Mouse (Mus musculus): ENCODE measurements around the gene Mak. TPM values are rescaled to one million over a fixed set of nuclear protein-coding genes. Genes with fewer than 3 reads are reported as not detected.

Mak gene
- total and polyA plus RNA-seq, 3 experiments = not detected

DNA sequence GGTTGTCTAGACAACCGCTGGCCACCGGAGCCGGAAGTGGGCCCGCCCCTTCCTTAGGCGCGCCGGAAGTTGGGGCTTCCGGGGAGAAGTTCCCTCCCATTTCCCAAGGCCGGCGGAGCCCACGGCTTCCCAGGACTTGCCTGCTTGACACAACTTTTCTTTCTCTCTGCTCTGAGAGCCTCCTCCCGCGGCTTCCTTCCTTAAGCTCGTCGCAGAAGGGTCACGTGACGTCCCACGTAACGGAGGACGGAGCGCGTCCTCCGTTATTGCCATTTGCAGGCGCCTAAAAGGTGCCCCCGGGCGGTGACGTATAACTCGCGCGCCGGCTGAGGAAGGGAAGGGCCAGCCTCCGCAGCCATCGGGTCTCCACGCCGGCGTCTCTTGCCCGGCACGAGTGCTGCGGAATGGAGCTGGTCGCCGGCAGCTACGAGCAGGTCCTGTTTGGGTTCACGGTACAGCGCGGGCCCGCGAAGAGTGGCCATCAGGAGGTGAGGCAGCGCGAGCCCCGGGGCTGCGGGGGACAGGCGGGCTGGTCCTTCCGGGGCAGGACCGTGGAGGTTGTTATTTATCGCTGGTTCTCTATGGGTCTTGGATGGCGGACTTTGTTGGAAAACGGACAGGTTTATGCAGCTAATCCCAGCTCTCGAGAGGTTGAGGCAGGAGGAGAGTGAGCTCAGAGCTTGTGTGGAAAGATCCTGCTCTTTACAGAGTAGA, 78.4 kb downstream of the Mak start, which contains the start of gene Pak1ip1:
Gene Pak1ip1, plus strand, starts transcription at position 98 of the 714 bp plus-strand sequence.
- no peaks in the 10 kb centered on the region for H3K27me3 ChIP-seq (ENCODE audit: control insufficient read depth in 1 of 2, insufficient read depth in 2 of 2, low read length in 2 of 2)
- H3K79me2 ChIP-seq (ENCODE audit: control insufficient read depth, insufficient read depth, low read length, poor library complexity) = peaks cover 25% of the 10 kb centered on the region
- DNase-seq (ENCODE audit: low read depth, low spot score) = peak; percentile 95
- H3K9ac ChIP-seq (ENCODE audit: control insufficient read depth, low read depth, low read length, poor library complexity, severe bottlenecking) = peak within 1 kb of the TSS; percentile 88
- H3K9me3 ChIP-seq (replicated peaks; ENCODE audit: insufficient read depth, low read length) = no peaks in the 10 kb centered on the region
- H3K36me3 ChIP-seq (ENCODE audit: control insufficient read depth in 1 of 2, insufficient read depth in 2 of 2, low read length in 2 of 2) = peaks cover 6 to 13% of the 10 kb centered on the region in 2 experiments
- H3K27ac ChIP-seq (ENCODE audit: control insufficient read depth, low read depth, low read length) = peak within 1 kb of the TSS; percentile 99
- H3K4me3 ChIP-seq (ENCODE audit: control insufficient read depth in 1 of 2, insufficient read depth in 1 of 2, low read depth in 2 of 2, low read length in 2 of 2) = peak within 1 kb of the TSS; percentile 91
- peaks cover 0 to 10% of the 10 kb centered on the region in 2 experiments; a peak in 2 of 4 replicates for H3K4me1 ChIP-seq (ENCODE audit: control insufficient read depth in 1 of 2, insufficient read depth in 2 of 2, low read length in 2 of 2)
- TF ChIP-seq MAX (IDR thresholded peaks at IDR 0.05; ENCODE audit: low read length) (peak; percentile 98), BHLHE40 (IDR thresholded peaks at IDR 0.05; ENCODE audit: borderline replicate concordance, low read depth, low read length) (peak; percentile 66; the same call in 1 of the 2 replicates), CHD1 (IDR thresholded peaks at IDR 0.05; ENCODE audit: low read depth, low read length) (no peak), ELF1 (IDR thresholded peaks at IDR 0.05; ENCODE audit: low read depth, low read length) (peak; percentile 84), EP300 (IDR thresholded peaks at IDR 0.05; ENCODE audit: low read depth in 1 of 2, low read length in 2 of 2) (peak in 1 of 2 experiments; percentile 32; a peak in 1 of 4 replicates), HCFC1 (IDR thresholded peaks at IDR 0.05; ENCODE audit: low read depth, low read length) (peak; percentile 90), ETS1 (IDR thresholded peaks at IDR 0.05; ENCODE audit: low read depth, low read length) (peak; percentile 27; the same call in 1 of the 2 replicates), MXI1 (IDR thresholded peaks at IDR 0.05; ENCODE audit: low read depth, low read length) (peak; percentile 96), USF1 (IDR thresholded peaks at IDR 0.05; ENCODE audit: low read depth, low read length) (peak; percentile 98), RCOR1 (IDR thresholded peaks at IDR 0.05; ENCODE audit: low read depth, low read length) (no peak), NELFE (IDR thresholded peaks at IDR 0.05; ENCODE audit: low read depth, low read length) (peak; percentile 79), MAZ (IDR thresholded peaks at IDR 0.05; ENCODE audit: low read depth, low read length) (peak; percentile 84; the same call in 1 of the 2 replicates), RAD21 (IDR thresholded peaks at IDR 0.05; ENCODE audit: low read depth, low read length) (no peak), SIN3A (IDR thresholded peaks at IDR 0.05; ENCODE audit: low read length) (peak; percentile 92), USF2 (IDR thresholded peaks at IDR 0.05; ENCODE audit: borderline replicate concordance in 1 of 2, insufficient read depth in 1 of 2, low read depth in 1 of 2, low read length in 2 of 2) (peak; percentile 37 to 80; a peak in 3 of 4 replicates), POLR2A (IDR thresholded peaks at IDR 0.05; ENCODE audit: control insufficient read depth in 1 of 2, insufficient read depth in 1 of 2, low read depth in 1 of 2, low read length in 2 of 2, poor library complexity in 1 of 2) (peak; percentile 61 to 72; a peak in 3 of 4 replicates), KAT2A (conservative IDR thresholded peaks at IDR 0.05; ENCODE audit: low read depth, low read length) (peak; percentile 66; the same call in 1 of the 2 replicates), MYB (IDR thresholded peaks at IDR 0.05; ENCODE audit: low read depth, low read length) (peak; percentile 8; the same call in 1 of the 2 replicates), UBTF (IDR thresholded peaks at IDR 0.05; ENCODE audit: borderline replicate concordance, insufficient read depth, low read depth, low read length) (no peak), ZMIZ1 (IDR thresholded peaks at IDR 0.05; ENCODE audit: low read depth, low read length) (peak; percentile 66; the same call in 1 of the 2 replicates), MAFK (IDR thresholded peaks at IDR 0.05; ENCODE audit: borderline replicate concordance, low read depth, low read length) (no peak), CHD2 (IDR thresholded peaks at IDR 0.05; ENCODE audit: low read length) (no peak), POLR2AphosphoS2 (IDR thresholded peaks at IDR 0.05; ENCODE audit: low read length) (peak; percentile 73; the same call in 1 of the 2 replicates), GABPA (IDR thresholded peaks at IDR 0.05; ENCODE audit: low read depth, low read length) (no peak), JUND (IDR thresholded peaks at IDR 0.05; ENCODE audit: low read depth, low read length) (peak; percentile 44; the same call in 1 of the 2 replicates), TCF12 (IDR thresholded peaks at IDR 0.05; ENCODE audit: low read depth, low read length) (no peak; the same call in 1 of the 2 replicates), MYC (IDR thresholded peaks at IDR 0.05; ENCODE audit: low read depth, low read length) (no peak), SMC3 (IDR thresholded peaks at IDR 0.05; ENCODE audit: low read depth, low read length) (no peak), NRF1 (IDR thresholded peaks at IDR 0.05; ENCODE audit: insufficient read depth, low read depth, low read length, poor library complexity, severe bottlenecking) (no peak), TBP (IDR thresholded peaks at IDR 0.05; ENCODE audit: low read depth, low read length) (peak; percentile 57; the same call in 1 of the 2 replicates)

Measured in MEL (cell line).